Mouse (Mus musculus) c-Kit-positive CD71-positive TER-119-positive erythroid progenitor cells, embryonic 14.5 days (primary cell): ENCODE results near the gene Fer1l4.

ENCODE experiments used
- DNase-seq: peaks from one replicate; pipeline ENCODE4 v3.0.0-alpha.2; 2013; ENCODE audit warnings: low spot score

Gene Fer1l4

GRCm38 (mm10) chr2:156052816-156053215, at the start of gene Fer1l4:
Fer1l4 (minus strand) TSS chr2:156052947.
- no peak for DNase-seq

- no peak for DNase-seq
Observed at GRCm38 (mm10) chr2:156091926-156092325, 39.2 kb upstream of the Fer1l4 start.

GRCm38 (mm10) chr2:156089799-156090198, 37.1 kb upstream of the Fer1l4 start:
- DNase-seq = no peak

- DNase-seq = no peak
Observed at GRCm38 (mm10) chr2:156087391-156088110, 34.8 kb upstream of the Fer1l4 start.

GRCm38 (mm10) chr2:156084541-156084940, 31.8 kb upstream of the Fer1l4 start:
- DNase-seq = no peak

- no peak for DNase-seq
Observed at GRCm38 (mm10) chr2:156080391-156080790, 27.6 kb upstream of the Fer1l4 start.

GRCm38 (mm10) chr2:156079674-156080073, 26.9 kb upstream of the Fer1l4 start:
- DNase-seq = no peak

GRCm38 (mm10) chr2:156079183-156079560, 26.4 kb upstream of the Fer1l4 start:
- DNase-seq = no peak

- no peak for DNase-seq
Observed at GRCm38 (mm10) chr2:156078421-156079182, 25.9 kb upstream of the Fer1l4 start.

- no peak for DNase-seq
Observed at GRCm38 (mm10) chr2:156077461-156077860, 24.7 kb upstream of the Fer1l4 start.

- no peak for DNase-seq
Observed at GRCm38 (mm10) chr2:156073725-156074124, 21.0 kb upstream of the Fer1l4 start.

- DNase-seq = no peak
Observed at GRCm38 (mm10) chr2:156071236-156071635, 18.5 kb upstream of the Fer1l4 start.

- no peak for DNase-seq
Observed at GRCm38 (mm10) chr2:156067916-156068315, 15.2 kb upstream of the Fer1l4 start.

GRCm38 (mm10) chr2:156066126-156066525, 13.4 kb upstream of the Fer1l4 start:
- no peak for DNase-seq

- DNase-seq = peak; percentile 72
Observed at GRCm38 (mm10) chr2:156065099-156066041, 12.6 kb upstream of the Fer1l4 start, which contains the start of gene Spag4. Spag4 (plus strand) TSS chr2:156065175.

- no peak for DNase-seq
Observed at GRCm38 (mm10) chr2:156047929-156048328, 4.8 kb downstream of the Fer1l4 start.

- DNase-seq = no peak
Observed at GRCm38 (mm10) chr2:156042903-156043302, 9.8 kb downstream of the Fer1l4 start.

- no peak for DNase-seq
Observed at GRCm38 (mm10) chr2:156039390-156039789, 13.4 kb downstream of the Fer1l4 start.

GRCm38 (mm10) chr2:156025482-156025881, 27.3 kb downstream of the Fer1l4 start:
- DNase-seq = peak; percentile 28

- peak; percentile 37 for DNase-seq
Observed at GRCm38 (mm10) chr2:156021765-156022164, 31.0 kb downstream of the Fer1l4 start.

- DNase-seq = peak; percentile 56
Observed at GRCm38 (mm10) chr2:156021219-156021618, 31.5 kb downstream of the Fer1l4 start.

- DNase-seq = no peak
Observed at GRCm38 (mm10) chr2:156018106-156018505, 34.6 kb downstream of the Fer1l4 start.
